24 mouse cellular contexts compared by ENCODE assay signal in the genomic region with DNA sequence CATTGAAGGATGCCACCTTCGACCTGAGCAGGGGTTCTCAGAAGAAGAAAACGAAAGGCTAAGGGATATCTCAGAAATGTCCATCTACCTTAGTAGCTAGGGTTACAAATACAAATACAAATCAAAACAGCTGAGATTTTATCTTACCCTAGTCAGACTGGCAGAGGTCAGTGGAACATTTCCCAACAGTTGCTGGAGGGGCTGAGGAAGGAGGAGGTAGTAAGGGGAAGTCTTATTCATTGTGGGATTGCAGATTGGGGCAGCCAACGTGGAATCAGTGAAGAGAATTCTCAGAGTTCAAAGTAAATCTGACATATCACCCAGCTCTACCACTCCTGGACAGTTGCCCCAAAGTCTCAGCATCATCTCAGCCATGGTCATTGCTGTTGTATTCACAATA.
"Had no signal": no experiment of that assay in that cellular context is flagged by ENCODE, and none has a peak within 500 bp of the region (broad histone marks: within the 10 kb centered on the region; RNA-seq: fewer than 3 reads in every experiment).

No protein-coding gene starts in this region.

- H3K9me3 ChIP-seq: heart, embryonic 10.5 days; heart, embryonic 12.5 days; hindbrain, embryonic 13.5 days; hindbrain, embryonic 15.5 days; kidney, embryonic 15.5 days; limb, embryonic 10.5 days; limb, embryonic 12.5 days had no signal

- H3K4me2 ChIP-seq: heart, embryonic 12.5 days; hindbrain, embryonic 13.5 days; hindbrain, embryonic 15.5 days; kidney, embryonic 15.5 days; limb, embryonic 12.5 days; liver, embryonic 11.5 days had no signal

- DNase-seq: gastrocnemius, postnatal 14 days; gastrocnemius, postnatal 36 days; heart, adult 2 months; heart, postnatal 10 days; heart, postnatal 36 days; kidney, adult 11 months; kidney, adult 2 months; kidney, adult 9 months; kidney, postnatal 14 days; kidney, postnatal 36 days; layer of hippocampus, adult 9-11 months; layer of hippocampus, postnatal 36 days; liver had no signal

- H3K4me1 ChIP-seq: hindbrain, embryonic 13.5 days; hindbrain, embryonic 15.5 days; limb, embryonic 10.5 days; limb, embryonic 12.5 days had no signal

- H3K4me3 ChIP-seq: heart, adult 2 months; heart, embryonic 10.5 days; heart, embryonic 12.5 days; hindbrain, embryonic 13.5 days; hindbrain, embryonic 15.5 days; kidney, embryonic 15.5 days; limb, embryonic 10.5 days; limb, embryonic 12.5 days had no signal

- ATAC-seq: hindbrain, postnatal 0 days; intestine, embryonic 16.5 days had no signal

- H3K9ac ChIP-seq: heart, embryonic 12.5 days; hindbrain, embryonic 13.5 days; hindbrain, embryonic 15.5 days; kidney, embryonic 15.5 days; limb, embryonic 12.5 days had no signal

- H3K36me3 ChIP-seq: hindbrain, embryonic 13.5 days; hindbrain, embryonic 15.5 days; kidney, embryonic 15.5 days had no signal

- H3K27ac ChIP-seq: heart, adult 2 months; heart, embryonic 10.5 days; hindbrain, embryonic 13.5 days; hindbrain, embryonic 15.5 days; hindbrain, postnatal 0 days; kidney, embryonic 15.5 days; kidney, postnatal 0 days; limb, embryonic 10.5 days; limb, embryonic 12.5 days had no signal

- H3K27me3 ChIP-seq: heart, embryonic 12.5 days; hindbrain, embryonic 13.5 days; hindbrain, embryonic 15.5 days; kidney, embryonic 15.5 days; limb, embryonic 12.5 days had no signal
